Mouse (Mus musculus) stomach, postnatal 0 days (tissue): ENCODE data around the gene Pdcd6ip.

ENCODE experiments used
- CTCF ChIP-seq: IDR thresholded peaks from 2 replicates; pipeline ENCODE4 v1.5.1; 2016; ENCODE audit warnings: antibody characterized with exemption, low read depth, mild to moderate bottlenecking, moderate library complexity
- EP300 ChIP-seq: optimal IDR thresholded peaks from 2 replicates; pipeline ENCODE3; 2016; ENCODE audit warnings: antibody characterized with exemption

GRCm38 (mm10) chr9:113738941-113739340 is 30.9 kb upstream of the Pdcd6ip start:
- no peak for TF ChIP-seq CTCF
- no peak for TF ChIP-seq EP300
